Mouse (Mus musculus): ENCODE measurements around the gene E2f1.

DNA sequence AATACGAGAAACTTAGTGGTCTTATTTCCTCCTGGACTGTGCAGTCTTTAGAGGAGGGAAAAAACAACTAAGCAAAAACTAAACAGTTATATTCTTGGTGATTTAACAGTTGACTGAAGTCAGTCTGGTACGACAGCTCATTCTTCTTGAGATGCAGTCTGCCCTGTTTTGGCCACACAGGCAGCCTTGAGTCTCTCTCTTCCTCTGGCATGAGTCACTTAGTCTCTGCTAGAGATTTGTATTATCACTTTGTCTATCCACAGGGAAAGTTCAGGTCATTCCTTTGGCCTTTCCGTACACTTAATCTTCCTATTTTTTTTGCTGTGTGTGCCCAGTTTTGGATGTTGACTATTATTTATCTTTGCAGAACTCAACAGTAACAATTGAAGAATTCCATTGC lies 59.6 kb downstream of the E2f1 start:
- TF ChIP-seq CTCF (IDR thresholded peaks at IDR 0.05; ENCODE audit: low read depth) (no peak), EP300 (IDR thresholded peaks at IDR 0.05; ENCODE audit: low read depth) (no peak)

All from heart, postnatal 0 days (tissue).